20 mouse cellular contexts compared by ENCODE assay signal in the genomic region with DNA sequence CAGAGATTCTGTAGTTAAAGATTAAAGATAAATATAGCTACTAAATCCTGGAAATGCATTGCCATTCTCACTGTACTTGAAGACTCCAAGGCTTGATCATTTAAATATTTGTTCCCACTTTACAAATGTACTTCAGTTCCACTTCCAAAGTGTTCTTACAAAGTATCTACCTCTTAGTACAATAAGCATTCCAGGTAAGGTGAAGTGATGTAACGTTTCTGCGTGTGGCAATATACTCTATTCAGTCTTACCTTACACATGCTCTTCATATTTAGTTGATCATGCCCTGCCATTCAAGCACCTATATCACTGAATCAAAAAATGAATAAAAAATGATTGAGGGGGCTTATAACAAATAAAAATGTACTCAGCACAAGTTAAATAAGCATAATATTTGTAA.
"Had no signal": no experiment of that assay in that cellular context is flagged by ENCODE, and none has a peak within 500 bp of the region (broad histone marks: within the 10 kb centered on the region; RNA-seq: fewer than 3 reads in every experiment).

No protein-coding gene starts in this region.

- ATAC-seq: liver, embryonic 12.5 days; midbrain, embryonic 16.5 days had no signal

- H3K4me1 ChIP-seq: limb, embryonic 15.5 days; liver, embryonic 12.5 days; midbrain, embryonic 10.5 days; midbrain, embryonic 12.5 days; neural tube, embryonic 13.5 days; neural tube, embryonic 15.5 days; stomach, embryonic 15.5 days had no signal

- H3K36me3 ChIP-seq: limb, embryonic 15.5 days; liver, embryonic 12.5 days; midbrain, embryonic 10.5 days; midbrain, embryonic 12.5 days; neural tube, embryonic 13.5 days; neural tube, embryonic 15.5 days; stomach, embryonic 15.5 days had no signal

- H3K9ac ChIP-seq: limb, embryonic 15.5 days; liver, embryonic 12.5 days; liver, embryonic 14.5 days; midbrain, embryonic 12.5 days; neural tube, embryonic 13.5 days; neural tube, embryonic 15.5 days; stomach, embryonic 15.5 days had no signal

- H3K9me3 ChIP-seq: limb, embryonic 15.5 days; liver, embryonic 12.5 days; midbrain, embryonic 10.5 days; midbrain, embryonic 12.5 days; neural tube, embryonic 13.5 days; neural tube, embryonic 15.5 days; stomach, embryonic 15.5 days had no signal

- H3K4me3 ChIP-seq: limb, embryonic 15.5 days; liver, embryonic 12.5 days; midbrain, embryonic 10.5 days; midbrain, embryonic 12.5 days; myocyte; neural tube, embryonic 13.5 days; neural tube, embryonic 15.5 days; stomach, embryonic 15.5 days had no signal

- H3K27ac ChIP-seq: limb, embryonic 15.5 days; liver, embryonic 12.5 days; liver, embryonic 14.5 days; midbrain, embryonic 10.5 days; midbrain, embryonic 12.5 days; neural tube, embryonic 13.5 days; neural tube, embryonic 15.5 days; stomach, embryonic 15.5 days; stomach, postnatal 0 days had no signal

- H3K4me2 ChIP-seq: limb, embryonic 15.5 days; liver, embryonic 12.5 days; midbrain, embryonic 12.5 days; neural tube, embryonic 13.5 days; neural tube, embryonic 15.5 days; stomach, embryonic 15.5 days had no signal

- H3K27me3 ChIP-seq: limb, embryonic 15.5 days; liver, embryonic 12.5 days; midbrain, embryonic 12.5 days; neural tube, embryonic 13.5 days; neural tube, embryonic 15.5 days; stomach, embryonic 15.5 days had no signal

- DNase-seq: midbrain, embryonic 14.5 days; retina, postnatal 1 day; right cerebral cortex, adult 18-20 months; right cerebral cortex, postnatal 25 days; right cerebral cortex, postnatal 4 days; spleen, adult 18-20 months; thymus, adult 2 months; thymus, postnatal 25 days; thymus, postnatal 4 days had no signal
